Mouse (Mus musculus): ENCODE measurements around the gene Pacsin3.

The Pacsin3 gene

DNA sequence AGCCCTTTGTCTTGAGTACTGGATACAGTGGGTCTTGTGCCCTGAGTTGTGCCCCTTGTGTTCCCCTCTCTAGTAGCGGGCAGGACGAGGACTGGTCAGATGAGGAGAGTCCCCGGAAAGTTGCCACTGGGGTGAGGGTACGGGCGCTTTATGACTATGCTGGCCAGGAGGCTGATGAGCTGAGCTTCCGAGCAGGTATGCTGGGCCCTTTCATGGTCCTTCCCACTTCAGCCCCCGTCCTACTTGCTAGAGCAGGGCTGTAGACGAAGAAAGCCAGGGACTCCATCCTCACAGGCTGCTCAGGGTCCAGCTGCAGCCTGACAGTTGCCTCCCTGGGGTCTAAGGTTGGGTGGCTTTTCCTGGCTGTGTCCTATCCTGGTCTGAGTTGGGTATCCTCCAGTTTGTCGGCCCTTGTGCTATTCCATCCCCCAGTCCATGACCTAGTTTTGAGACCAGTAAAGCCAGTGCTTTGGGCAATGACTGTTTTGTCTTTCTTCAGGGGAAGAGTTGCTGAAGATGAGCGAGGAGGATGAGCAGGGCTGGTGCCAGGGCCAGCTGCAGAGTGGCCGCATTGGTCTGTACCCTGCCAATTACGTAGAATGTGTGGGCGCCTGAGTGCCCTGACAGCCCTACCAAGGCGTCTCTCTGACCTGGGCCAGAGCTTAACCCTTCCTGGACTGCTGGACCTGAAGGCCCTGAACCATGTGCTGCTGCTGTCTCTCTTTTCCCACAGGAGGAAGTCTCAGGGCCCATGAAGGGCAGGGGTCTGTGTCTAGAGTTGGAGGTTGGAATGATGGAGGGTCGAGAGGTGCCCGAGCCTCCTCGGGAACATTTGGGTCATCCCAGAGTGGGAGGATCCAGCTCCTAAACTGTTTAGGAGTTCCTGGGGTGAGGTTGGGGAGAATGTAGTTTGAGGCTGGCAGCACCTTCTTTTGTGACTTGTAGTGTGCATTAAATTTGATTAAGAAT, 8.2 kb downstream of the Pacsin3 start:
- no peak for DNase-seq

- peak; percentile 98 for DNase-seq
Observed at GRCm38 (mm10) chr2:91264711-91265681, 9.2 kb downstream of the Pacsin3 start, which contains the start of gene Arfgap2. Arfgap2 (plus strand) TSS chr2:91264974.

GRCm38 (mm10) chr2:91268042-91268441, 12.3 kb downstream of the Pacsin3 start:
- DNase-seq: no peak

DNA sequence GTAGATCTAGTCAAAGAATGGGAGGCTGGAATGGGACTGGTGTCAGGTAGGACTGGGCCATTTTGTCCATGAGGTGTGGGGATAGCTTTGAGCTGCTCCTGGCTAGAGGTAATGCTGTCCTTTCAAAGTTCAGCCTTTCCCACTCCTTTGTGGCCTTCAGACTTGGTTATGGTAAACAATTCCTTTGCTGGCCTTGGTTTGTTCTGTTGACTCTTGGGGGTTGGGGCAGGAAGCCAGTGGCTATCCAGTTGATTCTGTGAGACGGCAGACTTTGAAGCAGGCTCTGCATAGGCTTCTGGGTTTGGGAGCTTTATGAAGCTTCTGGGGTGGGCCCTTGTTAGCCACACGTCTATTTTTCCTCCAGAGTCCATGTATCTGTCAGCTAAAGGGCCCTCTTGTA, 13.0 kb downstream of the Pacsin3 start:
- DNase-seq: no peak

GRCm38 (mm10) chr2:91269687-91270133, 14.0 kb downstream of the Pacsin3 start:
- peak; percentile 84 for DNase-seq

DNA sequence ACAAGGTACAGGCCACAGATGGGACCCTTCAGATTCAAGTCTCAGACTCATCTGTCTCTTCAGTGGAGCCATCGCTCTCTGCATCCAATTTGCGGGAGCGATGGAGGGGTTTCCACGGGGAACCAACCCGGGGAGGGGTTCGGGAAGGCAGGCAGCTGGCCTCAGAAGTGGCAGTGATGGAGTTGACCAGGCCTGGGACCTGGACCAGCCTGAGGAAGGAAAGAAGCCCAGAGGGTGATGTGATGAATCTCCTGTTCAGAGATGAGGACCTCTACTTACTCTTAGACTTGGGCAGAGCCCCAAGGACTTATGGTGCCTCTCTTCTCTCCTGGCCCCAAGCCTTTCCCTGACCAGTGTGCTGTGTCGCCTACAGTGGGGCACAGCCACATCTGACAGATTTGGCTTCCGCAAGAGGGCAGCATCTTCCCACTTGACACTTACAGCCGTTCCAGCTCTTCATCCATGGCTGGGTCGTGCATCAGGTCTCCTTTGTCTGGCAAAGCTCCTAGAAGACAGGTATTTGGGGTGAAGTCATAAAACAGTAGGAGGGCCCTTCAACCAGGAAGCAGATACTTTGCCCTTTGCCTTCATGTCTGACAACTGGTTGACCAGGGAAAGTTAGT, 23.1 kb downstream of the Pacsin3 start:
- peak; percentile 72 for DNase-seq

DNA sequence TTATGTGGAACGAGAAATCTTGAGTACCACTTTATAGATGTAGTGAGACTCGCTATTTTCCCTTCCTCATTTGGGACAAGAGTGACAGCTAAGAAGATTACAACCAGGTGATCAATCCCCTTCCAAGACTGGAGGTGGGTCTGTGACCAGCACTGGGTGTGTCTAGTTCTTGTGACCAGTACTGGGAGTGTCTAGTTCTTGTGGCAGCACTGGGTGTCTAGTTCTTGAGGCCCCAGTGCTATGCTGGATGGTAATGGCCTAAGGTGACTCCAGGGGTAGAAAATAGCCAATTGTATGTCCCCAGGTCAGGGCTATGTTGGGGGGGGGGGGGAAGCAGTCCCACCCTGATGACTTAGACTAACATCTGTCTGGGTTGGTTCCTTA, 23.6 kb downstream of the Pacsin3 start:
- no peak for DNase-seq

- DNase-seq: peak; percentile 26
Observed at GRCm38 (mm10) chr2:91281366-91281765, 25.6 kb downstream of the Pacsin3 start.

DNA sequence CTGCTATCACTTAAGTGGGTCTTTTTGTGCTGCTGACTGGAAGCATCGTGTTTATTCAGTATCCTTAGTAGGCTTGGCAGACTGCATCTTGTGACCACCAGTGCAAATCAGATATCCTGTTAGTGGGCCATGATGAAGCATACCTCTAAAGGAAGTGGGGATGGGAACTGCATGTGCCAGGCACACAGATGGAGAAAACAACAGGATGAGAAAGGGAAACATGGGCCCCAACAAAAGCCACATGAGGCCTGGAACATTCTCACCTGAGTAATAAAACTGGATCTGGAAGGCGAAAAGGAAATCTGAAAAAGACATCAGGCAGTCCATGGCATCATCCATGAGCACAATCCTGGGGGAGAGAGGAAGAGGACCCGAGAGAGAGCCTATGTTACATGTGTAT, 28.2 kb downstream of the Pacsin3 start:
- DNase-seq: peak; percentile 66

- DNase-seq: peak; percentile 85
Observed at GRCm38 (mm10) chr2:91284375-91285199, 28.8 kb downstream of the Pacsin3 start.

- peak; percentile 88 for DNase-seq
Observed at GRCm38 (mm10) chr2:91285885-91286505, 30.2 kb downstream of the Pacsin3 start.

- DNase-seq: no peak
Observed at GRCm38 (mm10) chr2:91287563-91287962, 31.8 kb downstream of the Pacsin3 start.

GRCm38 (mm10) chr2:91291197-91292007, 35.6 kb downstream of the Pacsin3 start:
- DNase-seq: peak; percentile 14

- no peak for DNase-seq
Observed at GRCm38 (mm10) chr2:91294226-91294625, 38.5 kb downstream of the Pacsin3 start.

DNA sequence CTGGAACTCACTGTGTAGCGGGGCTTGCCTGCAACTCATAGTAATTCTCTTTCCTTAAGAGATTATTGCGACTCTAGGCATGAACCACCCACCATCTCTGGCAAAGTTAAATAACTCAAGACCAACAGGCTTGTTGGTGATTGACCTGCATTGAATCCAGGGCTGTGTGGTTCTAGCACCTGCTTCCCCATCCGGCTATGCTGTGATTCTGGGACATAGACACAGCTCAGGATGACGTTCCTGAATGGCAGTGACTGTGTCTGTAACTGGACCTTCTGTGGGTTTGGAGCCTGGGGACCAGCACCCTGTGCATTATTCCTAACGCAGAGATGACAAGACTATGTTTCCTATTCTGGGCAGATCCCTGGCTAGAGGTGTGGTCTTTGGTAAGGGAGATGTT, 40.1 kb downstream of the Pacsin3 start:
- DNase-seq: no peak

DNA sequence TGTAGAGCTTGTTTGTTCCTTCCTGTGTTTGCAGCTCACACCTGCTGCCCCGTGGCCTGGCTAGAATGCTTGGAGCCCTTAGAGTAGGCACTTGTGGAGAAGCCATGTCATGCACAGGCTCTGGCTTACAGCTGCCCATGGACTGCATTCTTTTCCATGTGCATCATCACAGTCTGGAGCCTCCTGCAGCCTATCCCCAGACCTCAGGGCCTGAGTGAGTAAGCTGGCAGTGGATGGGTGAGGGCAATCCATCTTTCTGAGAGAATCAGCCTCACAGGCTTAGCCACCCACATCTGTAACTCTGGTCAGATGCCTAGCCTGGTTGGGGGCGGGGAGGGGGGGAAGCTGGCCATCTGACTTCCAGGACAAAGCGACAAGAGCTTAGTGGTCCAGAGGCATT, 43.4 kb downstream of the Pacsin3 start:
- no peak for DNase-seq

DNA sequence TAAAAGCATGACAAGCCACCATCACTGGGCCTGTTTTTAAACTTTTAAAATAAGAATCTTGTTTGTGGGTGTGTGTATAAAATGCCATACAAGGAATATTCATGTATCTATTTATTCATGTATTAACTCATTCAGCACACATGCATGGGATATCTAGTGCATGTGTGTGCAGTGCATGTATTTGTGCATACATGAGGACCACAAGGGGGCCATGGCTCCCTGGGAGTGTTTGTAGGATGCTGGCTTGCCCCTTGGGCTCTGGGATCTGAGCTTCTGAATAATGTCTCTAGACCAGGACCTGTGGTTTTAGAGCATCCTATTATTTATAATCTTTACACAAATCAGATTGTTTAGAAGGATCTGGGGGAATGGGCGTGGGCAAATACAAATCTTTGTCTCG, 45.0 kb downstream of the Pacsin3 start:
- no peak for DNase-seq

DNA sequence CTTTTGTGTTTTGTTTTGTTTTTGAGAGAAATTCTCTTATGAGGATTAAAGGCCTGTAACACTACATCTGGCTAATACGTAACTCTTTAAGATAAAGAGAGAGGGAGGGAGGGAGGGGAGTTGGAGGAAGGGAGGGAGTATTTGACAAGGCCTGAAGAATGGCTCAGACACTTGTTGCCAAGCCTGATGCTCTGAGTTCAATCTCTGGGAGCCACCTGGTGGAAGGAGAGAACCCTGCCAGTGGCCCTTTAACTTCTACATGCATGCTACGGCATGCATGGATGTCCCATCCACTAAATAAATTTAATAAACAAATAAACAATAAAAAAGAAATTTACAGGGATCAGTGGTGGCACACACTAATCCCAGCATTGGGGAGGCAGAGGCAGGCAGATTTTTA, 46.1 kb downstream of the Pacsin3 start:
- DNase-seq: no peak

GRCm38 (mm10) chr2:91302845-91303244, 47.1 kb downstream of the Pacsin3 start:
- DNase-seq: no peak

DNA sequence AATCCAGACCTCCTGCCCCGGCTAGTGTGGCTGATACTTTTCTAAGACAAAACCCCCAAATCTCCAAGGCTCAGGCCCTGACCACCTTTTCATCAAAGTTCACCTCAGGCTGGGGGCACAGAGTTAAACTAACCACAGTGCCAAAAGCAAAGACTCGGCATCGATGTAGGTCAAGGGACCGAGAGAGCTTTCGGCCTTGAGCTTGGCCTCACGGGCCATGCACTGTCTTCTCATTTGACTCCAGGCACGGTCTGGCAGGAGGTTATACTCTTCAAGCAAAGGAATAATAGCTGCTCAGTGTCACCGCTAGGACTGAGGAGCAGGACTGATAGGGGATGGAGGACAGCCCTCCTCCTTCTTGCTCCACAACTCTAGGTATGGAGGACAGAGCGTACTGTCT, 50.2 kb downstream of the Pacsin3 start:
- no peak for DNase-seq

GRCm38 (mm10) chr2:91306589-91306988, 50.8 kb downstream of the Pacsin3 start:
- no peak for DNase-seq

Data from cerebellum, adult 9-10 months (tissue).